Mouse (Mus musculus) skeletal muscle tissue, adult 2 months (tissue): ENCODE data around the gene Scn4a.
A peak's percentile ranks its signal among the peaks of the same experiment; 100 is the strongest.
"Not testable (repeated sequence)": the region's sequence is repeated elsewhere in the genome, so short reads cannot be mapped to it uniquely, and the experiment has no call there.

Experiments used
- DNase-seq: peaks from one replicate; pipeline ENCODE4 v3.0.0-alpha.2; 2012; ENCODE audit warnings: low read depth, low spot score

Gene Scn4a

GRCm38 (mm10) chr11:106355382-106356128, 2.5 kb upstream of the Scn4a start:
- DNase-seq: no peak

- DNase-seq: no peak
Measured at GRCm38 (mm10) chr11:106354181-106354580, 1.1 kb upstream of the Scn4a start.

- DNase-seq: no peak
Measured at GRCm38 (mm10) chr11:106351941-106352340, 1.1 kb downstream of the Scn4a start.

- DNase-seq: no peak
Measured at GRCm38 (mm10) chr11:106351253-106351652, 1.8 kb downstream of the Scn4a start.

GRCm38 (mm10) chr11:106350853-106351252, 2.2 kb downstream of the Scn4a start:
- peak; percentile 93 for DNase-seq

GRCm38 (mm10) chr11:106349772-106350171, 3.3 kb downstream of the Scn4a start:
- no peak for DNase-seq

- DNase-seq: no peak
Measured at GRCm38 (mm10) chr11:106344910-106345309, 8.2 kb downstream of the Scn4a start.

- DNase-seq: peak; percentile 73
Measured at GRCm38 (mm10) chr11:106340990-106341520, 12.0 kb downstream of the Scn4a start.

GRCm38 (mm10) chr11:106339323-106339722, 13.8 kb downstream of the Scn4a start:
- not testable (repeated sequence) for DNase-seq

- no peak for DNase-seq
Measured at GRCm38 (mm10) chr11:106338870-106339269, 14.2 kb downstream of the Scn4a start.

GRCm38 (mm10) chr11:106338029-106338428, 15.1 kb downstream of the Scn4a start:
- DNase-seq: peak; percentile 63

- peak; percentile 88 for DNase-seq
Measured at GRCm38 (mm10) chr11:106334066-106334465, 19.0 kb downstream of the Scn4a start.

GRCm38 (mm10) chr11:106332458-106332857, 20.6 kb downstream of the Scn4a start:
- DNase-seq: peak; percentile 72

GRCm38 (mm10) chr11:106329682-106330081, 23.4 kb downstream of the Scn4a start:
- DNase-seq: peak; percentile 66

GRCm38 (mm10) chr11:106329128-106329527, 24.0 kb downstream of the Scn4a start:
- peak; percentile 85 for DNase-seq

GRCm38 (mm10) chr11:106328521-106328920, 24.6 kb downstream of the Scn4a start:
- peak; percentile 81 for DNase-seq

GRCm38 (mm10) chr11:106326475-106326874, 26.6 kb downstream of the Scn4a start:
- DNase-seq: no peak

GRCm38 (mm10) chr11:106325566-106326206, 27.4 kb downstream of the Scn4a start:
- no peak for DNase-seq

GRCm38 (mm10) chr11:106324858-106325257, 28.2 kb downstream of the Scn4a start:
- DNase-seq: no peak

- DNase-seq: no peak
Measured at GRCm38 (mm10) chr11:106318406-106319366, 34.4 kb downstream of the Scn4a start.

- no peak for DNase-seq
Measured at GRCm38 (mm10) chr11:106317801-106318200, 35.3 kb downstream of the Scn4a start.

- DNase-seq: no peak
Measured at GRCm38 (mm10) chr11:106316416-106316815, 36.7 kb downstream of the Scn4a start.
